Comparison of ENCODE assay signal across 17 mouse cellular contexts in genomic region chr8:79610268-79610667, GRCm38 (mm10).
"Had no signal": no experiment of that assay in that cellular context is flagged by ENCODE, and none has a peak within 500 bp of the region (broad histone marks: within the 10 kb centered on the region; RNA-seq: fewer than 3 reads in every experiment).

No protein-coding gene starts in this region.

- H3K36me3 ChIP-seq: liver, embryonic 13.5 days had no signal

- H3K27me3 ChIP-seq: liver, embryonic 13.5 days had no signal

- H3K27ac ChIP-seq: left cerebral cortex, adult 2 months; liver, embryonic 13.5 days; stomach, postnatal 0 days had no signal

- H3K9me3 ChIP-seq: liver, embryonic 13.5 days had no signal

- H3K4me2 ChIP-seq: liver, embryonic 13.5 days; midbrain, embryonic 11.5 days had no signal

- H3K4me3 ChIP-seq: left cerebral cortex, adult 2 months; liver, embryonic 13.5 days had no signal

- DNase-seq: kidney, postnatal 10 days; kidney, postnatal 36 days; layer of hippocampus, postnatal 36 days; liver, embryonic 13.5 days; lung, adult 2 months; lung, postnatal 14 days; lung, postnatal 4 days; midbrain, embryonic 14.5 days; right cerebral cortex, adult 18-20 months; right cerebral cortex, postnatal 14 days; right cerebral cortex, postnatal 4 days; thymus, adult 2 months; thymus, postnatal 14 days; thymus, postnatal 4 days had no signal

- H3K9ac ChIP-seq: liver, embryonic 13.5 days had no signal
